Mouse (Mus musculus): ENCODE results near the gene Bpi. TPM values are rescaled to one million over a fixed set of nuclear protein-coding genes. Genes with fewer than 3 reads are reported as not detected.

Bpi gene
- polyA plus RNA-seq, 1 experiment from 2014 or later: not detected

DNA sequence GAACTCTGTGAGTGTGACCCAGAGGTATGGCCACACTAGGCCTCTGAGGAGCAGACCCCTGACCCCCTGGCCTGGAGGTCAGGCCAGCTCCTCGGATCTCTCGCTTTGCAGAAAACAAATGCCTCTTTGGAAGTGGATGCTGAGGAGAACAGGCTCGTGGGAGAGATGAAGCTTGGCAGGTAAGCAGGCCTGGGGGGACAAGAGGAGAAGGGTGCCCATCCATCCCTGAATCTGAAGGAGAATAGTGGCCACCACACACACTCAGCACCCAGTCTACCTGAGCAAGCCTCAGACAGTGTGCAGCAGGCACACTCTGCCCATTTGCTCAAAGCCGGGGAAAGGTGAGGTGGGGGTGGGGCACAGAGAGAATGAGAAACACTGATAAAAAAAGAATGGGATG lies 17.9 kb downstream of the Bpi start:
- H3K9ac ChIP-seq: no peak overlapping the region
- H3K27me3 ChIP-seq: no peaks in the 10 kb centered on the region
- H3K4me1 ChIP-seq: 0 out of 2 replicates have a peak, but pooled peaks cover 5% of the 10 kb centered on the region
- no peak for ATAC-seq
- no peak overlapping the region for H3K4me2 ChIP-seq
- no peaks in the 10 kb centered on the region for H3K9me3 ChIP-seq (replicated peaks)
- no peaks in the 10 kb centered on the region for H3K36me3 ChIP-seq (ENCODE audit: poor library complexity, severe bottlenecking)
- H3K4me3 ChIP-seq: no peak overlapping the region
- H3K27ac ChIP-seq: no peak overlapping the region
- WGBS: 73% methylated on average over 4 of the region's 4 CpGs

DNA sequence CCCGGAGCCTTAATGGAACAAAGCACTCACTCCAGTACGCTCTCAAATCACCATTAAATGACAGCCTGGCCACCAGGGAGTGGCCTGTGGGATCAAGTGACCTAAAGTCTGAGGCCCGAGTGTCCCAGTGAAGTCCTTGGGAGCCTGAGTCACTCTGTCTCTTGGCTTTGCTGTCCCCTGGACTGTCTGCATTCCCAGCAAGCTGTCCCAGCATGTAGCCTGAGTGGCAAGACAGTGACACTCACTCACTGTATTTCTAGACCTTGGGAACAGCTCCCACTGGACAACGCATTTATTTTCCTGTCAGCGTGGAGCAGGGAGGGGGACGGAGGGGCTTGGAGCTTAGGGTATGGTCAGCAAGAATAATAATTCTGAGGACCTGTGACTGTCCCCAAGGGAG lies 18.6 kb downstream of the Bpi start:
- H3K27ac ChIP-seq: no peak overlapping the region
- H3K9ac ChIP-seq: no peak overlapping the region
- H3K4me2 ChIP-seq: no peak overlapping the region
- no peaks in the 10 kb centered on the region for H3K36me3 ChIP-seq (ENCODE audit: poor library complexity, severe bottlenecking)
- H3K27me3 ChIP-seq: no peaks in the 10 kb centered on the region
- ATAC-seq: no peak
- no peak overlapping the region for H3K4me3 ChIP-seq
- H3K4me1 ChIP-seq: 0 out of 2 replicates have a peak, but pooled peaks cover 5% of the 10 kb centered on the region
- WGBS: 72% methylated on average over 6 of the region's 6 CpGs
- no peaks in the 10 kb centered on the region for H3K9me3 ChIP-seq (replicated peaks)

DNA sequence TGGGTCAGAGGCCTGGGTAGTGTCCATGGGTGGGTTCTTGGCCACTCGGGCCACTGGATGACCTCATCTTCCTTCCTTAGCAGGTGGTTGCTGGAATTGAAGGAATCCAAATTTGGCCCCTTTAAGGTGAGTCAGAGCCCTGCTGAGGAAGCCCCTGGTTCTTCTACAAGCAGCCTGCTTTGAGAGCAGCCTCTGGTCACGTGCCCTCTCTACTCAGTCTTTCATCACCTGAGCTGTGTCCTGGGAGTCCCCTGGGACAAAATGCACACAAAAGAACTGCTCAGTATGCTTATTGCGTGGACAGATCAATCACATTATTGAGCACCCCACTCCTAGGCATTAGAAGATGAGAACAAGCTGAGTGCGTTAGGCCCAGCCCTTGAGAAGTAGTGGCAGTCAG lies 19.0 kb downstream of the Bpi start:
- ATAC-seq: no peak
- Histone ChIP-seq H3K9ac (no peak overlapping the region), H3K36me3 (ENCODE audit: poor library complexity, severe bottlenecking) (no peaks in the 10 kb centered on the region), H3K27me3 (no peaks in the 10 kb centered on the region), H3K4me1 (0 out of 2 replicates have a peak, but pooled peaks cover 5% of the 10 kb centered on the region), H3K4me2 (no peak overlapping the region), H3K4me3 (no peak overlapping the region), H3K27ac (no peak overlapping the region), H3K9me3 (replicated peaks) (no peaks in the 10 kb centered on the region)
- WGBS: 87% methylated on average over 4 of the region's 4 CpGs

DNA sequence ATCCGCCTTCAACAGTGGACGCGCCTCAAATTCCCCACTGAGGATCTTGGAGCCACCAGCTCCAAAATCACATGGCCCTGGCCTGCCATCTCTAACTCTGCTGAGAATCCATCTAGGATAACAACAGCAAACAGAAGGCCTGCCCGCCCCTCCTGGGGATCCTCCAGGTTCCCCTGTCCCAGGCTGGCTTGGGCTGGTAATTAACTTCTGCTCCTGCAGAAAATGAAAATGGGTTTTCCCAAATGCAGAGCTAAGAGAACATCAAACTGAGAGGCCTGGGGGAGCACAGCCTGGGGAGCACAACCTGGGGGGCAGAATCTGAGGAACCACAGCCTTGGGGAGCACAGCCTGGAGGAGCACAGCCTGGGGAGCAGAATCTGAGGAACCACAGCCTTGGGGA lies 21.8 kb downstream of the Bpi start:
- Histone ChIP-seq H3K4me2 (no peak overlapping the region), H3K27ac (no peak overlapping the region), H3K9me3 (replicated peaks) (no peaks in the 10 kb centered on the region), H3K4me1 (no peaks in the 10 kb centered on the region), H3K4me3 (no peak overlapping the region), H3K9ac (no peak overlapping the region), H3K36me3 (ENCODE audit: poor library complexity, severe bottlenecking) (no peaks in the 10 kb centered on the region), H3K27me3 (no peaks in the 10 kb centered on the region)
- no peak for ATAC-seq
- 93% methylated on average over 4 of the region's 4 CpGs for WGBS

DNA sequence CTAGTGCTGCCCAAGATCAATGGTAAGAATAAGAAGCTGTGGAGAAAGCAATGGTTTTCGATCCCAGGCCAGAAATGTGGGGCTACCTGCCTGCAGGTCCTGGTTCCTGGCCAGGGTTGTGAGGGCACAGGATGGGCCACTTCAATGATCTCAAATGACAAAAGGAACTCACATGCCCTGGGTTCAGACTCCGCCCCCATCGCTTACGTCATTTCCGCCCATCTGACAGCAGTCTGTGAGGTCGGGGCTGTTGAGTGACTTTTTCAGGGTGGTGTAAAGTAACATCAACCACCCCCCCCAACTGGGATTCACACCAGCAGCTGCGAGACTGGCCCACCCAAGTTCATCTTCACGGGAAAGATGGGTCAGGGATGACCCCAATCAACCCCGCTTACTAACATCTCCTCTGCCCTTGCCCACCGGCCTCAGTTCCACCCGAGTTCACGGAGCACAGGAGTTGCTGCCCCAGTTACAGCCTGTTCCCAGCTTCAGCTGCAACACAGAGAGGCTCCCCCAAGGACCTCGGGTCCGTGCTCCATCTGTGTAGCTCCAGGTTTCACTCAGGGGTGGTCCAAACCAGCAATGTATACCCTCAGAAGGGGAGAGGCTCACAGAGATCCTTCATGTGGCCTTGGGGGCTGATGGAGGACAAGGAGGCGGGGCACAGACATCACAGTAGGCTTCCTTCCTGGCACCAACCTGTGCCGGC lies 23.8 kb downstream of the Bpi start:
- H3K27me3 ChIP-seq: no peaks in the 10 kb centered on the region
- ATAC-seq: no peak
- WGBS: 76% methylated on average over 16 of the region's 16 CpGs

DNA sequence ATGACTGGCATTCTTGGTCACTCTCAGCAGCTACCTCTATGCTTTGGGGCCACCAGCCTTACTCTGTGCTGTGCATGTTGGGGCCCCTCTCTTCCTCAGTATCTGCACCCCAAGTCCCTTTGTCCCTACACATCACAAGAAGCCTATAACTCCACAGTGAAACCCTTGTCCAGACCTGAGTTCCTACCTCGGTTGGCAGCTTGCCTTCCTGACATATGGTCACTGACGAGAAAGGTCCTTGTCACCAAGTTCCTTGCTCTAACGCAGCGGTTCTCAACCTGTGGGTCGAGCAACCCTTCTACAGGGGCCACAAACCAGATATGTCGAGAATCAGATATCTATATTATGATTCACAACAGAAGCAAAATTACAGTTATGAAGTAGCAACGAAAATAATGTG lies 25.2 kb downstream of the Bpi start:
- no peaks in the 10 kb centered on the region for H3K27me3 ChIP-seq
- H3K27ac ChIP-seq: no peak overlapping the region
- no peaks in the 10 kb centered on the region for H3K36me3 ChIP-seq (ENCODE audit: poor library complexity, severe bottlenecking)
- H3K4me3 ChIP-seq: no peak overlapping the region
- no peak overlapping the region for H3K9ac ChIP-seq
- ATAC-seq: no peak
- H3K9me3 ChIP-seq (replicated peaks): no peaks in the 10 kb centered on the region
- 80% methylated on average over 7 of the region's 7 CpGs for WGBS
- no peaks in the 10 kb centered on the region for H3K4me1 ChIP-seq
- H3K4me2 ChIP-seq: no peak overlapping the region

More for the DNA sequence above, 23.8 kb downstream of the Bpi start:
- H3K9ac ChIP-seq: no peak overlapping the region
- no peaks in the 10 kb centered on the region for H3K9me3 ChIP-seq (replicated peaks)
- no peaks in the 10 kb centered on the region for H3K36me3 ChIP-seq (ENCODE audit: poor library complexity, severe bottlenecking)
- no peaks in the 10 kb centered on the region for H3K4me1 ChIP-seq
- H3K4me2 ChIP-seq: no peak overlapping the region
- no peak overlapping the region for H3K27ac ChIP-seq
- no peak overlapping the region for H3K4me3 ChIP-seq

DNA sequence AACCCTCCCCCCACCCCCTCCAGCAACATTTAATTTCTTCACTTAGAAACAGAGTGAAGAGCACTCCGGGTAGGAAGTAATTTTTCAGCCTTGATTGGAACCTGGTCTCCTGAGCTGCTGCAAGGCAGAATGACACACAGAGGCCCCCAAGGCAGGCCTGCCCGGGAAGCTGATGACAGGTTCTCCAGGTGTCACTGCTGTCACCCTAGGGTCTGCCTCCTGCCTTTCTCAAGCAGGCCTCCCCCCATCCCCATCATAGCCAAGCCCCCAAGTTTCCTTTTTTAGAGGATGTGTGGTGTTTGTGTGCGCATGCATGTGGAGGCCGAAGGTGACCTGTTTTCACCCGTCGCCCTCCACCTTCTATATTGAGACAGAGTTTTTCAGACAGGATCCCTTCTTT lies 25.9 kb downstream of the Bpi start:
- H3K4me3 ChIP-seq: no peak overlapping the region
- H3K36me3 ChIP-seq (ENCODE audit: poor library complexity, severe bottlenecking): no peaks in the 10 kb centered on the region
- H3K4me2 ChIP-seq: no peak overlapping the region
- no peaks in the 10 kb centered on the region for H3K27me3 ChIP-seq
- no peak overlapping the region for H3K9ac ChIP-seq
- no peaks in the 10 kb centered on the region for H3K4me1 ChIP-seq
- no peaks in the 10 kb centered on the region for H3K9me3 ChIP-seq (replicated peaks)
- H3K27ac ChIP-seq: no peak overlapping the region
- ATAC-seq: no peak
- WGBS: 94% methylated on average over 6 of the region's 6 CpGs

DNA sequence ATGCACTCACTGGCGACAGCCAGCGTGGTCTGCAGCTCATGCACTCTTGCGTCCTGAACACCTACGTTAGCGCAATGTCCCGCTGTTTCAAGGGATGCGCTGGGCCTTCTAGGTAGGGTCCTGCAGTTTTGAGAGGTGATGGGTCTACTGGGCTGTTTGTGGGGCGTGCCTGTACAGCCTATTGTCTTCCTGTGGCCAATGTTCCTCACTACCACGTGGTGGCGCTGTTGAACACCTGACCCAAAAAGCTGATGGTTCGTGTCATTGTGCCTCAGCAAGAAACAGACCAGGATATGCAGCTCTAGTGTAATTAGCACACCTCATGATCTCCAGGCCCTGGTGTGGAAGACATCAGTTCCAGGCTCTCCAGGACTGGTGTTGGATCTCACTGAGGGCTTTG lies 26.7 kb downstream of the Bpi start:
- 16% methylated on average over 11 of the region's 11 CpGs for WGBS
- Histone ChIP-seq H3K36me3 (ENCODE audit: poor library complexity, severe bottlenecking) (no peaks in the 10 kb centered on the region), H3K4me2 (no peak overlapping the region), H3K9me3 (replicated peaks) (no peaks in the 10 kb centered on the region), H3K4me3 (no peak overlapping the region), H3K9ac (no peak overlapping the region), H3K27ac (no peak overlapping the region), H3K27me3 (no peaks in the 10 kb centered on the region), H3K4me1 (no peaks in the 10 kb centered on the region)
- ATAC-seq: 0 out of 2 replicates have a peak, but pooled peaks have one; percentile 38

DNA sequence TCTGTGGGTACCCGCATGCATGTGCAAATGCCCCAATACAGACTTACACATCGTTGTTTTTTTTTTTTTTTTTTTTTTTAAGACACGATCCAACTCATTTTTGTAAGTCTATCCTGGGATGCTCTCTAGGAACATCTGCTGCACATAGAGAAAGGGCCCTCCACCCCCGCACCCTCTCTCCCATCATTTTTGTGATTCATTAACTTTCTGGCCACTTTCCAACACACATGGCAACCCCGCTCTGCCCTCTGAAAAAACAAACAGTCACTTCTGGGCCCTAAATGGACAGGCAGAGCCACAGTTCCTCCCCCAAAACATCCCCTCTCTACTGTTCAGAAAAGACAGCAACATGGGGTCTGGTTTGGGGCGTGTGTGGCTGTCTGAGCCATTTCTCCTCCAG lies 27.8 kb downstream of the Bpi start:
- H3K27ac ChIP-seq: no peak overlapping the region
- 69% methylated on average over 6 of the region's 6 CpGs for WGBS
- ATAC-seq: no peak

DNA sequence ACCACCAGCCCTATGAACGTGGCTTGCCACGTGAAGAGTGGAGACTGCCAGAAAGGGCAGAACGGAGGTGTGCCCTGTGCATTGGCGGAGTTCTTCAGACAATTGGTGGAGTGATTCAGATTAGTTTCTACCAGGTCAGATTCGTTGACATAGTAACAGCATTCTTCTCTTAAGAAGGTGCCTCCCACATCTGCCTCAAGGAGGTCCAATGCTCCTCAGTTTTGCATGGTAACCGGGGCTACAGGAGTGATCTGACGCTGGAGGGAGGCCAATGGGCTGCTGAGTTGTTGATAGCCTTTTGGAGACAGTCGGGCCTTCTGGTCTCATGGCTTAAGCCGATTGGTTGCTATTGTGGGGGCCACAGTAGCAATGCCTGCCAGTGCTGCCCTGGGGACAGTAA lies 37.8 kb downstream of the Bpi start:
- no peak overlapping the region for H3K4me3 ChIP-seq
- no peaks in the 10 kb centered on the region for H3K36me3 ChIP-seq (ENCODE audit: poor library complexity, severe bottlenecking)
- H3K27ac ChIP-seq: no peak overlapping the region
- H3K9ac ChIP-seq: no peak overlapping the region
- ATAC-seq: no peak
- H3K4me2 ChIP-seq: no peak overlapping the region
- WGBS: 56% methylated on average over 9 of the region's 9 CpGs
- H3K4me1 ChIP-seq: peaks cover 12% of the 10 kb centered on the region
- H3K9me3 ChIP-seq (replicated peaks): no peaks in the 10 kb centered on the region
- no peaks in the 10 kb centered on the region for H3K27me3 ChIP-seq

More for the DNA sequence above, 27.8 kb downstream of the Bpi start:
- Histone ChIP-seq H3K36me3 (ENCODE audit: poor library complexity, severe bottlenecking) (no peaks in the 10 kb centered on the region), H3K4me2 (no peak overlapping the region), H3K4me1 (no peaks in the 10 kb centered on the region), H3K9me3 (replicated peaks) (no peaks in the 10 kb centered on the region), H3K9ac (no peak overlapping the region), H3K4me3 (no peak overlapping the region), H3K27me3 (no peaks in the 10 kb centered on the region)

DNA sequence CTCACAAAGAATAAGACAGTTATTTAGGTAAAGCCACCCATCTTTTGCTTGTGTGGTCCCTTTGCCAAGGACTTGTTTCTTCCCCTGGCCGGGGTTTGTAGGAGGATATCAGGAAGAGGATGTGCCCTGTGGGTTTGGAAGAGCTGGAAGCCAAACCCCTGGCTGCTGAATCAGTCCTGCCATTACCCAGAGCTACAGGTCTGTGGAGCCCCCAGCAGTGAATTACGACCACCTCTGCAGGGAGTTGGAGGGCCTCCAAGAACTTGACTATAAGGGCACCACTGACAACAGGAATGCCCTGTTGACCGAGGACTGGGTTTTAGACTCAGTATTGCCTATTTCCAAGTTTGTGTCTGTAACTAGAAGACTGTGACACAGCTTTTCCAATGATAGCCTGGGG lies 41.3 kb downstream of the Bpi start:
- 71% methylated on average over 3 of the region's 3 CpGs for WGBS
- H3K27me3 ChIP-seq: no peaks in the 10 kb centered on the region
- peaks cover 12% of the 10 kb centered on the region for H3K4me1 ChIP-seq
- H3K9ac ChIP-seq: no peak overlapping the region
- no peak overlapping the region for H3K4me3 ChIP-seq
- H3K4me2 ChIP-seq: no peak overlapping the region
- no peaks in the 10 kb centered on the region for H3K36me3 ChIP-seq (ENCODE audit: poor library complexity, severe bottlenecking)
- no peak for ATAC-seq
- H3K27ac ChIP-seq: no peak overlapping the region; the same call in 1 of the 2 replicates
- no peaks in the 10 kb centered on the region for H3K9me3 ChIP-seq (replicated peaks)

DNA sequence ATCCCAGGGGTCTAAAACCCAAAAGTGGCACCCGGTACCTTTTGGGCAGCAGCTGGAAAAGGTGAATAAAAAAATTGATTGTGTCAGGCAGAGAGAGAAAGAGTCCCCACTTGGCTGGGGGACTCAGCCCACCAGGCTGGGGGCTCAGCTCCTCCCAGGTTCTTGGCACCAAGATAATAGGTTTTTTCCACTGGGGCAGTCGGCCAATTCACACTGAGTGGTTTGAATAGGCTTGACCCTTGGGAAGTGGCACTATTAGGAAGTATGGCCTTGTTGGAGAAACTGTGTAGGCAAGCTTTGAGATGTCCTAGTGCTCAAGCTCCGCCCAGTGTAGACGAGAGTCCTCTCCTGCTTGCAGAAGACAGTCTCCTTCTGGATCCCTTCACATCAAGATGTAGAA lies 41.8 kb downstream of the Bpi start:
- no peak overlapping the region for H3K9ac ChIP-seq

DNA sequence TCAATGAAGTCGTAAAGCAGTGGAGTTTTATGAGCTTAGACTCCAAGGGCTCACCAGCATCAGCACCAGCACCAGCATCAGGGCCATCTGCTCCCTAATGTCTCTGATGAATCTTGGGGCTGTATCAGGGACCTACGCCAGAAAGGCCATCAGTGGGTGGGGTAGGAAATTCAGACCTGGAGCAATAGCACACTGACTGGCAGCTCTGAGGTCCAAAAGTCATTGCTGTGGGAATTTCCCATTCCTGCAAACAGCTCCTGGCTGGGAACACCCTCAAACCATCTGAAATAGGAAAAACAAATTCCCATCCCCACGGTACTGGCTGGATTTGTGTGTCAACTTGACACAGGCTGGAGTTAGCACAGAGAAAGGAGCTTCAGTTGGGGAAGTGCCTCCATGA lies 44.9 kb downstream of the Bpi start:
- Histone ChIP-seq H3K36me3 (ENCODE audit: poor library complexity, severe bottlenecking) (no peaks in the 10 kb centered on the region), H3K27me3 (no peaks in the 10 kb centered on the region), H3K27ac (no peak overlapping the region), H3K4me2 (no peak overlapping the region), H3K4me3 (no peak overlapping the region), H3K9me3 (replicated peaks) (no peaks in the 10 kb centered on the region), H3K9ac (no peak overlapping the region), H3K4me1 (peaks cover 9% of the 10 kb centered on the region; the same call in 1 of the 2 replicates)
- no peak for ATAC-seq
- WGBS: 82% methylated on average over 3 of the region's 3 CpGs

More for the DNA sequence above, 41.8 kb downstream of the Bpi start:
- H3K27ac ChIP-seq: no peak overlapping the region
- no peaks in the 10 kb centered on the region for H3K27me3 ChIP-seq
- peaks cover 12% of the 10 kb centered on the region for H3K4me1 ChIP-seq
- H3K4me3 ChIP-seq: no peak overlapping the region
- no peaks in the 10 kb centered on the region for H3K9me3 ChIP-seq (replicated peaks)
- WGBS: 48% methylated on average over 4 of the region's 4 CpGs
- no peak for ATAC-seq
- H3K4me2 ChIP-seq: no peak overlapping the region
- no peaks in the 10 kb centered on the region for H3K36me3 ChIP-seq (ENCODE audit: poor library complexity, severe bottlenecking)

Data from forebrain, embryonic 13.5 days (tissue).